Mouse (Mus musculus) limb, embryonic 14.5 days (tissue): Measurements from ENCODE around the gene Slc6a17. TPM values are rescaled to one million over a fixed set of nuclear protein-coding genes. Genes with fewer than 3 reads are reported as not detected.

Experiments
- ATAC-seq: fragments of 200-750 bp; cut with Nextera tagmentation; 2 replicates; pipeline ENCODE4 v1.8.0; 2017; ENCODE audit warnings: low read depth, moderate number of reproducible peaks, moderate TSS enrichment; ENCODE audit not compliant: low FRiP score
- DNase-seq: peaks from one replicate; pipeline ENCODE4 v3.0.0-alpha.2; 2015; ENCODE audit warnings: low spot score
- H3K27ac ChIP-seq: fragments of 300-500 bp; sonication (generic); replicated peaks from 2 replicates; pipeline ENCODE4 v1.5.1; 2014; ENCODE audit warnings: low read depth, mild to moderate bottlenecking, low read length, moderate library complexity, mixed read lengths
- H3K27me3 ChIP-seq: fragments of 300-500 bp; sonication (generic); 2 replicates; pipeline ENCODE4 v1.6.1; 2014; ENCODE audit warnings: low read length, mixed read lengths; ENCODE audit not compliant: control insufficient read depth, insufficient read depth
- H3K36me3 ChIP-seq: fragments of 300-500 bp; sonication (generic); 2 replicates; pipeline ENCODE4 v1.6.1; 2014; ENCODE audit warnings: mild to moderate bottlenecking, low read length, moderate library complexity, mixed read lengths; ENCODE audit not compliant: control insufficient read depth, insufficient read depth
- H3K4me1 ChIP-seq: fragments of 300-500 bp; sonication (generic); 2 replicates; pipeline ENCODE4 v1.6.1; 2014; ENCODE audit warnings: antibody characterized with exemption, low read length, mixed read lengths; ENCODE audit not compliant: control insufficient read depth, insufficient read depth
- H3K4me2 ChIP-seq: fragments of 300-500 bp; sonication (generic); replicated peaks from 2 replicates; pipeline ENCODE4 v1.6.1; 2014; ENCODE audit warnings: low read depth, mild to moderate bottlenecking, low read length, moderate library complexity; ENCODE audit not compliant: severe bottlenecking
- H3K4me3 ChIP-seq: fragments of 300-500 bp; sonication (generic); replicated peaks from 2 replicates; pipeline ENCODE4 v1.5.1; 2014; ENCODE audit warnings: low read length
- H3K9ac ChIP-seq: fragments of 300-500 bp; sonication (generic); 2 replicates; pipeline ENCODE4 v1.6.1; 2014; ENCODE audit warnings: mild to moderate bottlenecking, low read depth, low read length, moderate library complexity; ENCODE audit not compliant: severe bottlenecking
- H3K9me3 ChIP-seq: fragments of 300-500 bp; sonication (generic); 2 replicates; pipeline ENCODE4 v1.6.1; 2016; ENCODE audit warnings: low read length; ENCODE audit not compliant: control insufficient read depth
- POLR2A ChIP-seq: fragments of 200-500 bp; IDR thresholded peaks from 2 replicates; pipeline ENCODE4 v1.8.0; 2012; ENCODE audit warnings: inconsistent platforms, mild to moderate bottlenecking, moderate library complexity, borderline replicate concordance; ENCODE audit not compliant: insufficient read depth, insufficient read length; ENCODE audit errors: extremely low read depth
- WGBS: fragments of 180-500 bp; shearing (Covaris S2); extraction: QIAGEN DNeasy Blood & Tissue Kit; methylation state at CpG from one replicate; pipeline ENCODE4 v1.1.7; 2014; 5-methylcytosine and 5-hydroxymethylcytosine counted together
- polyA plus RNA-seq, 2 experiments: library from polyadenylated mRNA; depleted of rRNA in 1 of 2; stranded (reverse) in 1 of 2; unstranded in 1 of 2; fragments of >200 nt; fragmentation: Nextera tagmentation in 1 of 2; extraction: Ambion mirVana in 1 of 2; gene quantifications; 2 replicates each; pipeline versions ENCODE4 v1.2.1 to v1.2.3; 2012 to 2014

The Slc6a17 gene
- polyA plus RNA-seq, 2 experiments, result 6.4 to 18.2 TPM

GRCm38 (mm10) chr3:107488637-107489036 lies 29.2 kb downstream of the Slc6a17 start:
- H3K9ac ChIP-seq, result no peak overlapping the region
- 57% methylated on average over 4 of the region's 4 CpGs for WGBS
- H3K36me3 ChIP-seq, result no peaks in the 10 kb centered on the region; the same call in 1 of the 2 replicates
- no peak overlapping the region for H3K27ac ChIP-seq
- H3K4me2 ChIP-seq, result no peak overlapping the region
- DNase-seq (no peak), ATAC-seq (no peak)
- no peaks in the 10 kb centered on the region for H3K9me3 ChIP-seq
- H3K27me3 ChIP-seq, result no peaks in the 10 kb centered on the region
- TF ChIP-seq POLR2A, result no peak
- peaks cover 18% of the 10 kb centered on the region for H3K4me1 ChIP-seq
- H3K4me3 ChIP-seq, result no peak overlapping the region

GRCm38 (mm10) chr3:107483290-107483689 lies 34.5 kb downstream of the Slc6a17 start:
- ATAC-seq, result no peak

GRCm38 (mm10) chr3:107480660-107481059 lies 37.2 kb downstream of the Slc6a17 start:
- H3K27ac ChIP-seq, result no peak overlapping the region

More at GRCm38 (mm10) chr3:107483290-107483689, 34.5 kb downstream of the Slc6a17 start:
- H3K9me3 ChIP-seq, result no peaks in the 10 kb centered on the region
- no peak overlapping the region for H3K27ac ChIP-seq
- no peaks in the 10 kb centered on the region; the same call in 1 of the 2 replicates for H3K4me1 ChIP-seq
- H3K27me3 ChIP-seq, result no peaks in the 10 kb centered on the region
- no peak overlapping the region for H3K4me2 ChIP-seq
- no peaks in the 10 kb centered on the region for H3K36me3 ChIP-seq
- DNase-seq, result no peak
- no peak overlapping the region for H3K9ac ChIP-seq
- WGBS, result 48% methylated on average over 11 of the region's 11 CpGs
- no peak for TF ChIP-seq POLR2A
- no peak overlapping the region for H3K4me3 ChIP-seq

GRCm38 (mm10) chr3:107472198-107472597 lies 45.6 kb downstream of the Slc6a17 start:
- Histone ChIP-seq H3K4me1 (no peaks in the 10 kb centered on the region), H3K4me2 (no peak overlapping the region), H3K4me3 (no peak overlapping the region), H3K9me3 (no peaks in the 10 kb centered on the region), H3K27me3 (no peaks in the 10 kb centered on the region), H3K27ac (no peak overlapping the region), H3K9ac (no peak overlapping the region), H3K36me3 (no peaks in the 10 kb centered on the region)
- no peak for TF ChIP-seq POLR2A
- DNase-seq (peak; percentile 34), ATAC-seq (no peak)
- WGBS, result 36% methylated on average over 6 of the region's 6 CpGs

More at GRCm38 (mm10) chr3:107480660-107481059, 37.2 kb downstream of the Slc6a17 start:
- TF ChIP-seq POLR2A, result no peak
- Histone ChIP-seq H3K4me1 (no peaks in the 10 kb centered on the region; the same call in 1 of the 2 replicates), H3K9me3 (no peaks in the 10 kb centered on the region), H3K4me2 (no peak overlapping the region), H3K36me3 (no peaks in the 10 kb centered on the region), H3K9ac (no peak overlapping the region), H3K27me3 (no peaks in the 10 kb centered on the region), H3K4me3 (no peak overlapping the region)
- ATAC-seq (peak; percentile 41; the same call in 1 of the 2 replicates), DNase-seq (no peak)
- WGBS, result 46% methylated on average over 3 of the region's 3 CpGs

- Histone ChIP-seq H3K27me3 (0 out of 2 replicates have a peak, but pooled peaks cover 3% of the 10 kb centered on the region), H3K36me3 (no peaks in the 10 kb centered on the region), H3K4me2 (no peak overlapping the region), H3K9me3 (no peaks in the 10 kb centered on the region), H3K4me3 (no peak overlapping the region), H3K27ac (no peak overlapping the region), H3K9ac (no peak overlapping the region), H3K4me1 (no peaks in the 10 kb centered on the region)
- DNase-seq, result no peak
- 75% methylated on average over 4 of the region's 4 CpGs for WGBS
- no peak for ATAC-seq
- TF ChIP-seq POLR2A, result no peak
Measured at GRCm38 (mm10) chr3:107469059-107469458, 48.8 kb downstream of the Slc6a17 start.
